Mouse (Mus musculus) C2C12 (cell line): ENCODE results near the gene Bpifa5.

Experiments
- CTCF ChIP-seq: IDR thresholded peaks from one replicate; pipeline ENCODE4 v1.5.1; 2011; ENCODE audit not compliant: control insufficient read depth, insufficient read depth, insufficient read length
- MAX ChIP-seq: IDR thresholded peaks from one replicate; pipeline ENCODE4 v1.6.1; 2011; ENCODE audit warnings: mild to moderate bottlenecking, control low read depth
- MYOG ChIP-seq: IDR thresholded peaks from one replicate; pipeline ENCODE4 v1.6.1; 2011; ENCODE audit not compliant: control insufficient read depth, insufficient read length; ENCODE audit errors: extremely low read depth
- USF1 ChIP-seq: IDR thresholded peaks from one replicate; pipeline ENCODE4 v1.6.1; 2011; ENCODE audit warnings: low read depth, mild to moderate bottlenecking, control low read depth, moderate library complexity

- no peak for TF ChIP-seq CTCF
- TF ChIP-seq MAX: no peak
- no peak for TF ChIP-seq USF1
- no peak for TF ChIP-seq MYOG
These were observed 32.3 kb upstream of the Bpifa5 start, which contains the start of gene Bpifa3 for GRCm38 (mm10) chr2:154130120-154130519.
